Mouse (Mus musculus) monocyte, adult 5-6 weeks (primary cell): ENCODE measurements around the gene Hoxc12. TPM values are rescaled to one million over a fixed set of nuclear protein-coding genes. Genes with fewer than 3 reads are reported as not detected.

Source experiments
- ATAC-seq: fragments of 153-309, 156-312 bp; replicated peaks from 2 replicates; pipeline ENCODE4 v1.8.0; 2017; ENCODE audit warnings: mild to moderate bottlenecking; ENCODE audit not compliant: low TSS enrichment, insufficient number of reproducible peaks, severe bottlenecking, poor library complexity, low FRiP score
- total RNA-seq: library from RNA; stranded (forward); fragments of 200-1000, 200-491, 200-594 nt; gene quantifications from 3 replicates; pipeline ENCODE4 v1.2.3, GENCODE M21; 2017

Hoxc12 gene
- total RNA-seq = not detected in 3 replicates

DNA sequence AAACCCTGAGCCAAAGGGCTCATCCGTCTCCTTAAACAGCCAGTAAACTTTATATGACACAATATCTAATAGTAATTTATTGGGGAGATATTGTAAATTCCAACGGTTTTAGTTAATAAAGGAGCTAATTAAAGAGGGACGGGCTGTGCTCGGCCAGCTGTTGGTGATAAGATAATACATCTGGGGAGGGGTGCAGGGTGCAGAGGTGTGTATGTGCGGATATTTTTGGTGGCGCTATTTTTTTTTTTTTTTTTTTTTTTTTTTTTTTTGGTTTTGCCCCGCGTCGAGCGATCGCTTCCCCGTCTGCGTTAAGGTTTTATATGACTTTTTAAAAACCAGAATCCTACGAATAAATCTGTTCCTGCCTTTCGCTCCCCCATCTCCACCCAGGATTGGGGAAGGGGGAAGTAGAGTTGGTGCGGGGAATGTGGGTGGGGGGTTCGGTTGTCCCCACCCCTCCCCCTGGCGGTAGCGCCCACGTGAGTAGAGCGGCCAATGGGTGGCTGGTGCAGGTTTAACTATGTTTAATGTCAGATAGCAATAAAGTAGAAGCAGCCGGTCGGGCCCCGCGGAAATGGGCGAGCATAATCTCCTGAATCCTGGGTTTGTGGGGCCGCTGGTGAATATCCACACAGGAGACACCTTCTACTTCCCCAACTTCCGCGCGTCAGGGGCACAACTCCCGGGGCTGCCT is at the start of gene Hoxc12:
Gene Hoxc12 (plus strand): TSS at position 479 of the 694 bp plus-strand sequence.
- no peak for ATAC-seq

DNA sequence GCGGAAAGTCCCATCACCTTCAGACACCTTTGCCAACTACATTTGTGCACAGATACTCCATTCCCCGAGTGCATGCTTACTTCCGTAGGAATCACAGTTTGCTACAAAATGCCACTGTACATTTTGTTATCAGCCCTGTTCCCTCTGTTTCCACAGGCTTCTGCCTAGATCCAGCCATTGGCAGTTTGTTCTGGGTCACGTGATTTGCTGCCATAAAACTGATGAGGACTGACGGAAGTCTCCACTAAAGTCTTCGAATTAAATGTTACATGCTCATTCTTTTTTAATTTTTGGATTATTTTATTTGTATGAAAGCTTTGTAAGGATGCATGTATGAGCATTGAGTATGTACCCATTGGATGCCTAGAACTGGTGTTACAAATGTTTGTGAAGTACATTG is 41.4 kb upstream of the Hoxc12 start:
- no peak for ATAC-seq

DNA sequence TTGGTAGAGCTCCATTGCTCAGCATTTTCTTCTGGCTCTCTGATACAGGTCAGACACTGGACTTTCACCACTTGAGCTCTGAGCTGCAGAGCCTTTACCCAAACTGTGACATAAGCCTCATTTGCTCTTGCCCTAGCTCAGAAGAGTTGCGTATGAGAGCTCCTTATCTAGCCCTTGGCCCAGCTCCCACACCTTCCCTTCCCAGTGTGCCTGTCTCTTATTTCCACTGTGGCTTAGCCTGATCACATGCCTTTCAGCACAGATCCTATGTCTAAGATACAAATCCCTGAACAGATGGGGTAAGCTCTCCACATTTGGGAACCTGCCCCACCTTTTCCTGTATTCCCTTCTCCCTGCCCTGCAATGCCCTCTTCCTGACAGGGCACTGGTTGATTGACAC is 31.6 kb upstream of the Hoxc12 start:
- no peak for ATAC-seq

DNA sequence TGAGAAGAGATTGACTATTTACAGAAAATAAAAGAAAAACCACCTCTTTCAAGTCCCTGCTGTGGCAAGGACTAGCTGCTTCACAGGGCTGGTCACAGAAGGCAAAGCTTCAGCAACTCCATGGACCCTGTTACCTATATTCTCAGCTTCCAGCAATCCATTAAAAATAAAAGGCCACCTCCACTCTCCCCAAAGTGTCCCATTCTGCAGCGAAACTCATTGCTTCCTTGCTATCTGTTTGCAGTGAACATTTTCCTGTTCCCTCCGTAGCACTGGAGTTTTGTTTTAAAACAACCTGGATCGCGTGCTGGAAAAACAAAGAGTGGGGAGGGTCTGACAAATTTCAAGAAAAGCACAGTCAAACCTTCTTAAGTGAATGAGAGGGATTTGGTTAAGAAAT is 27.0 kb upstream of the Hoxc12 start:
- ATAC-seq = no peak

DNA sequence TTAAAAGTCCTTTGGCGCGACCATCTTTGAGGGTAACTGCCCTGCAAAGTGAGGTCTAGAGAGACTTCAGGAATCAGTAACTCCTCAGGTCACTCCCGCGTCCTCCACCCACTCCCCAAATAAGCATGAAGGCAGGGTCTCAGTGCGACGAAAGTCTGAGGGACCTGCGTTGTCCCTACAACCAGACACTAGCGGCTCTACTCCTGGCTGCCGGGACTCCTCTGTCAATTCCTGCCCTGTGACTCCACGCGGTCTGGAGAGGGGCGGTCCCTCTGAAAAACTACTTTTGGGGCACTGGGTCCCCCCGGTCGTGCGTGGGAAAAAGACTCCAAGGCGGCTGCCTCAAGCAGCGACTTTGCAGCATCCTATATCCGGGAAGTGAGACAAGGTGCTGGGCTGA is 26.5 kb upstream of the Hoxc12 start:
- no peak for ATAC-seq

DNA sequence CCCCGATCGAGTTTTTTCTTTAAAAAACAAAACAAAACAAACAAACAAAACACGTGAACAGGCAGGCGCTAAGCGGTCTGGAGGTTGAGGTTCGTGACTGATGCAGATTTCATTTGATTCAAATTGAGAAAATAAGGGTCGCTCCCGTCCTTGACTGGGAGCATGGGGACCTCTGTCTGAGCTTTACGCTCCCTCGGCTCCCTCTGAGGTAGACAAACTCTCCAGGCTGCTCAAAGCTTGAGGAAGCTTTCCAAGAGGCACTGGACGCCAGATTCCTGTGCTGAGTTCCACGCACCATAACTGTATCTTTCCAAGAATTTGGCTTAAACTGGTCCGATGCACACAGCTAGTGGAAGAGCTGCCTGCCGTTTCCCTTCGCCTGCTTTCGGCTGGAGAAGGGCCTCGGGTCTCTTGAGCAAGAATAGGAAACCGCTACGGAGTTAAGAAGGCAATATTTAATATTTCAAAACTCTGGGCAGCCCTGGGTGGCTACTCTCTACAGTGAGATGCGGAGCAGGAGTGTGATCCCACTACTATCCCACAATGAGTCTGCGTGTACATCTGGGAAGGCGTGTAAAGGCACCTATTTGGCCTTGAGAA is 26.0 kb upstream of the Hoxc12 start:
- no peak for ATAC-seq

DNA sequence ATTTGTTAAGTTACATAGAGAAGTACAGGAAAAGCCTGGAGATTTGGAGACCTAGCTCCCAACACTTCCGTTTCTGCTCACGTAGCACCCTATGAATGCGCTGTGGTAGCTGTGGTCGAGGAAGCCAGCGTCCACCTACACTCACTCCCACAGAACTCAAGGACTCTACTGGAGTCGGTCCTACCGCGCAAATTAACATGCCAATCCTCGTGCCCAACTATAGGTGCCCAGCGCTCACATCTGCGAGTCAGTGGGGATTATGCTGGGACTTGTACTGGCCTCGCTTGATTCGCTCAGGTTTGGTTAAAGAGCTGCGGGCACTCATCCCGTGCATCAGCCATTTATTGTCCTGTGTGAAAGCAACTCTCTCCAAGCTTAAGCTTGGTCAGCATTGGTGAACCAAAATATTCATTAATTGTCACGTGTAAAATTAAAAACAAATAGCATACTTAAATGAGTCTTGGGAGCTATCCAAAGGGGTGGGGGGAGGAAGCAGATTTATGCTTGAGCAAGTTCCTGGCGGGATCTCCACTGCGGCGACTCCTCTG is 23.4 kb upstream of the Hoxc12 start:
- ATAC-seq = no peak

DNA sequence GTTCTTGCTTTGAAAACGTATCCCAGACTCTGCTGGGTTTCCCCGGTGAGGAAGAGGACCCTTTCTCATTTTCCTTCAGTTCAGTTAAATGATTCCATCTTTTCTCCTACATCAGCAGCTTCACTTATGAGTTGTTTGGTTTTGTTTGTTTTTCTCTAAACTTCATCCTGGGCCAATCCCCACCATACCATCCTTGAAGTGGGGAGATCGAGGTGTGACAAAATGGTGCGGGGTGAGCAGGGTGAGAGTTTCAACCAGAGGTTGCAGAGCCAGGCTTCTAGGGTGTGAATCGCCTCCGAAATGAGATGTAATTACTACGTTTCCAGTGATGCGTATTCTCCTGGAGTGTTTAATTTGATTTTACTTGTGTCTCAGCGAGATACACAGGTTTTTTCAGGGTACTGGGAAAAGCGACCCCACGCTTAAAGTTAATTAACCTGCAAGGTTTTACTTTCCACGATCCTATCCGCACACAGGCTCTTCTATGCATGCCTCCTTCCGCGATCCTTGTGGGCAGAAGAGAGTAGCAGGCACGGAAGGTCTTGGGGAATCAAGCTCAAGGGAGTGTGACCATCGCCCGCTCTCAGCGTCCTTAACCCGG is 18.5 kb upstream of the Hoxc12 start:
- ATAC-seq = no peak

DNA sequence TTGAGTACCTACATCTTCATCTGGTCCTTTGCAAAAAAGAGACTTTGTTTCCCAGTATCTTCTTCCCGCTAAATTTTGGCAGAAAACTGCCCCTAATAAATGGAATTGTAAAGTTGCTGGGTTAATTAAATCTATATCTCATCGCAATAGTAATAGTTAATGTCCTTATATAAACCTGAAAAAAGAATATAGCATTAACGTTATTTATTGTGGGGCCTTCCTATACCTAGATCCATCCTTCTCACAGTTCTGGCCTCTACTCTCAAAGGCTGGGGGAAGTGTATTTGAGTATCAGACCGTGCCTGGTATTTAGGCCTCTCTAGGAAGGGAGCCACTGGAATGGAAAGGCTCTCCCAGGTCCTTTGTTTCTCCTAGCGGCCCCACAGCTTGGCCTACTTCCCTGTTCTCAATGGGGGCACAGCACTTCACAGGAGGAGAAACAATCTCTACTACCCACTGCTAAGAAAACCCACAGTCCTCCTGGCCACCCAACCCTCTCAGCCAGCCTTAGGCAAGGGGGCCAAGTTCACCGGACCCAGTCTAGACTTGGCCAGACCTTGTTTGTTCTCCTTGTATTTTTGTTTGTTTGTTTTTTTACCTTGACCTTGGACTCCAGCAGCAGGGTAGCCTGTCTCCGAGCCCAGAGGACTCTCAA is 17.8 kb upstream of the Hoxc12 start:
- no peak for ATAC-seq

DNA sequence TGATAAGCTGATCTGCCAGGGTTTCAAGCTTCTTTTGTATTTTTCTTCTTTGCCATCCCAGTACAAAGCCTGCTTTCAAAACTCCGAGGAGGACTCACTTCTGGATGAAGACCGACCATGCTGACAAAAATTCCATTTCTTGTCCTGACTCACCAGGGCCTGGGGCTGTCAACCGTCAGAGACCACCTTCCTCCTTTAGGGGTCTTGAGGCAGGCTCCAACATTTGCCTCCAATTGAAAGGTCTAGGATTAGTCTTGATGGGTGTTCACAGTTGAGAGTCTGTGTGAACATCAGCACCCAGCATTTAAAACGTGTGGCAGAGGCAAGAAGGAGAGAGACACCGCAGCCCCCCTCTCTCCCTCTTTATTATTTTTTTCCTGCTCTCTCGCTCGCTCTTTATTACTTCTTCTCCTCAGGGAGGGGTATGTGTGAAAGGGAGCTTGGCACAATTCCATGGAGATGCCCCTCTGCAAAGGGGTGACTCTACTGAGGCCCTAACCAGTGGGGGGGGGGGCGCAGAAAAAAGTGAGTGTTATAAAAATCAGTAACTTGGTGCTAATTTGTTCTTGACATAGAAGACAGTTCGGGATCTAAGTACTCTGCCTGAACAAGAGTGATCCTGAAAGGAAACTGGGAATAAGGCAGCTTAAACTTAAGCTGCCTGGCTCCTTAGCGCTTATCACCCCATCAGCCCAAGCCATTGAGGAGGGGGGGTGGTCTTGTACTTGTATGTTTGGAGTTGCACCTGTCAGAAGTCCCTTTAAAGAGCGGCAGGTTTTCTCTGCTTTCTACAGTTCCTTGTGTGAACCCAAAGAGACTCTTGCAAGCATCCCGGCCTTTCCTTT is 17.0 kb upstream of the Hoxc12 start:
- no peak for ATAC-seq

DNA sequence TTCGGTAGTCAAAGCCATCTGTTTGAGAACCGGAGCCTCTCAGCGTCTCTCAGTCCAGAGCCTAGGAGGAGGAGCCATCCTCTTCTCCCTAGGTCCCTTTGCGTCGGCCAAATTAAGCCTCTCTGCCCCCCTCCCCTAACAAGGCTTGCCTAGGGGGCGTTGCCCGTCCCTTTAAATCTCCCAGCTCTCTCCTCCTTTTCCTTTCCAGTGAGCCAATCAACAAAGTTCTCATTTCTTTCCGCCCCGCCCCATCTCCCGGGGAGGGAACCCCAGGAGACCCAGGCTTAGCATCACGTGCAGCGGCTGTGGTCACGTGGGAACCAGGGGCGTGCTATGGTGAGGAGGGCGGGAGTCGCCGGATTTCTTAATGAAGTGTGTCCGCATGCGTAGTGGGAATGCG is 15.9 kb upstream of the Hoxc12 start:
- ATAC-seq = no peak

DNA sequence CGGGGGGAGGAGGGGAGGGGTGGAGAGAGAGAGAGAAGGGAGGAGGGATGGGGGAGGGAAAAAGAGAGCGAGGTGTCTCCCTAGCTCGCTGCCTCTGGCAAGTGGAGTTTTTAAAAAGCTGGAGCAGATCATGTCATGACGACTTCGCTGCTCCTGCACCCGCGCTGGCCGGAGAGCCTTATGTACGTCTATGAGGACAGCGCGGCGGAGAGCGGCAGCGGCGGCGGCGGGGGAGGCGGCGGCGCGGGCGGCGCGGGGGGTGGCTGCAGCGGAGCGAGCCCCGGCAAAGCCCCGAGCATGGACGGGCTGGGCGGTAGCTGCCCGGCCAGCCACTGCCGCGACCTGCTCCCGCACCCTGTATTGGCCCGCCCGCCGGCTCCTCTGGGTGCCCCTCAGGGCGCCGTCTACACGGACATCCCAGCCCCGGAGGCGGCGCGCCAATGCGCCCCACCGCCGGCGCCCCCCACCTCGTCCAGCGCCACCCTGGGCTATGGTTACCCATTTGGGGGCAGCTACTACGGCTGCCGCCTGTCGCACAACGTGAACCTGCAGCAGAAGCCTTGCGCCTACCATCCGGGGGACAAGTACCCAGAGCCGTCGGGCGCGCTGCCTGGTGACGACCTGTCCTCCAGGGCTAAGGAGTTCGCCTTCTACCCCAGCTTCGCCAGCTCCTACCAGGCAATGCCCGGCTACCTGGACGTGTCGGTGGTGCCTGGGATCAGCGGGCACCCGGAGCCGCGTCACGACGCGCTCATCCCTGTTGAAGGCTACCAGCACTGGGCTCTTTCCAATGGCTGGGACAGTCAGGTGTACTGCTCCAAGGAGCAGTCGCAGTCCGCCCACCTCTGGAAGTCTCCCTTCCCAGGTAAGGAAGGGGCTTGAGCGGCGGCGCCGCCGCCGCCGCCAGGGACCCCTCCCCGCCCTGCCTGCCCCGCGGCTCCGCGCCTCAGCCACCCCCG is 15.2 kb upstream of the Hoxc12 start, which contains the start of gene Hoxc13:
Gene Hoxc13 (plus strand): TSS at position 51 of the 959 bp plus-strand sequence.
- no peak for ATAC-seq

DNA sequence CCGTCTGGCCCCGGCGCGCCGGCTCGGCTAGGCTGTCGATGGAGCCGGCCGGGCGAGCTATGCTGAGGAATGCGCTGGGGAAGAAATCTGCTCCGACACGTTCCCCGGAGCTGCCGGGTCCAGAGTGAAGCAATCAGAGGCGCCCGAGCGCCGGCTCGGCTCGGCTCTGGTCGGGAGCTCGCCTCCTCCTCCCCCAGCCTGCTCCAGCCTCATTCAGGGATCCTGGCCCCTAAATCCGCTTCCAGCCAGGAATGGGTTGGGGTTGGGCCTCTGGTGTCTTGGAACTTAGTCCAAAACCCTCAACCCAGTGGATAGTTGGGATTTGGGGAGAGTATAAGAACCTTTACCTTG is 14.6 kb upstream of the Hoxc12 start:
- ATAC-seq = no peak

DNA sequence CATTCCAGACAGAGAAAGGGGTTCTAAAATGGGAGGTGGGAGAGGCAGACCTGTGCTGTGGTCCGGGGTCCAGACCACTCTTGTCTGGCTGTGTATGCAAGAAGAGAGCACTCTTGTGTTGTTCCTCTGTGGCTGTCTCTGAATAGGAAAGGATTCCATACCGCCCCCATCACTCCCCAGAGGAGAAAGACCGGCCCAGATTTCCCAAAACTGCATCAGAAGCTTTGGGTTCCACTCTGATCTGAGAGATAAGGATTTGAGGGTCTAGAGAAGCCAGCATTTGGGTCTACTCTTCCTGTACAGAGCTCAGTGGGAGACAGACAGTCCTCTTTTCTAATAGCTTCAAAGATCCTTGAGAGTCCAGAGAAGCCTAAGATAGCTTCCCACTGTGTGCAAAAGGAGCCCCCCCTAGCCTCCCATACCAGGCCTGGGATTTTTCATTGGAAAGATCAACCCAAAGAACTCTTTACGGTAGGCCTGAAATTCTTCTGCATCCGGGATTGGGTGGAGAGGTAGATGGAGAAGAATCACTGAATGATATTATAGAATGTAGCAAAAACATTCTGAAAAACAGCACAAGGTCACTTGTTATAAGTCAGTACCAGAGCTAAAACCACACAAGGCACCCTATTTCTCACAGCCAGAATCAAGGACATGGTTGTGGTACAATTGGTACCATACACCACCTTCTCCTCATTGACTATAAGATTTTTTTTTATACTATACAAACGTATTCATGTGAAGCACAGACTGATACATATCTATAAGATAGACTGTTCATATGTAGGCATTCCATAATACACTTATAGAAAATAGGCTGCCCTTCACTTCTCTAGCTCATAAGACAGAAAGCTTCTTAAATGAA is 13.7 kb upstream of the Hoxc12 start:
- no peak for ATAC-seq

DNA sequence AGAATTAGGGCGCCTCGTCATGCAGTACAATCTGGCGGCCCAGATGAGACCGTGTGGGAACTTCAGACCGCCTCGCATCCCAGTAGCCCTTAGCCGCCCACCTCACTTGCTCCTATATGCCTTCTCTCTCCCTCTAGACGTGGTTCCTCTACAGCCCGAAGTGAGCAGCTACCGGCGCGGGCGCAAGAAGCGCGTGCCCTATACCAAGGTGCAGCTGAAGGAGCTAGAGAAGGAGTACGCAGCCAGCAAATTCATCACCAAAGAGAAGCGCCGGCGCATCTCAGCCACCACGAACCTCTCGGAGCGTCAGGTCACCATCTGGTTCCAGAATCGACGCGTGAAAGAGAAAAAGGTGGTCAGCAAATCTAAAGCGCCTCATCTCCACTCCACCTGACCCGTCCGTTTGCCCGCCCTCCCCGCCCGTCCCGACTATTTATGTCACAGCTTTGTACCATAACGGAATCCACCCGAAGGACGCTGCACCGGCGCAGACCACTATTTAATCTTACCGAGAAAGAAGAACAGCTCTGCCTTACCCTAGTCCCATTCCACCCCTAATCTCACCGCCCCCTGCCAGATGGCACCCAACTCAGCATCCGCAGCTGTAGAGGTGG is 9.4 kb upstream of the Hoxc12 start:
- ATAC-seq = no peak

DNA sequence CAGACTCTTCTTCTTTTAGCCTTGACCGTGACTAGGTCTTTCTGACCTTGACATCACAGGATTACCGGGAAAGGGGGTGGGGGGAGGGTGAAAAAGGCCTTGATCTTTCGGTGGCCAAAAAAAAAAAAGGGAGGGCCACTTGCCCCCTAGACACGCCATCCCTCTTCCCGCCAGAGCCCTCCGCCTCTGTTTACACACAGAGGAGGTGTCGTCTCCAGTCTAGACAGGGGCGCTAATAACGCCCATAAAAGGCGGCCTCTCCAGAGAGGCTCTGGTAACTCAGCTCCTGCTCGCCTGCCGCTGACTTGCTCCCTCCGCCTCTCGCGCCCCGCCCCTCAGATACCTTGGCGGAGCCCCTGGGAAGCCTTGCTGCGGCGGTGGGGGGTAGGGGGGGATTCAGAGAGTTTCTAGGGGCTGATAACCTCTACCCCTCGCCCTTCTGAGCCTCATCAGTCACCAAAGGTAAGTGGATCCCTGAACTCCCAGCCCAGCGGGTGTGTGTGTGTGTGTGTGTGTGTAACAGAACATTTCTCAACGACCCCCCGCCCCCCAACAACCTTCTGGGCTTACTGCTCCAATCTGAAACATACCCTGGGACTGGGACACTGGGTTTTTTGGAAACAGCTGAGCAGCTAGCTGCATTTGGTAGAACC is 4.7 kb upstream of the Hoxc12 start:
- ATAC-seq = no peak
